Mouse (Mus musculus) cerebellum, adult 2 months (tissue): ENCODE data around the gene Angptl4. TPM values are rescaled to one million over a fixed set of nuclear protein-coding genes. Genes with fewer than 3 reads are reported as not detected.

Source experiments
- DNase-seq, 2 experiments: peaks; one replicate each; pipeline ENCODE4 v3.0.0; 2021
- H3K27ac ChIP-seq: fragments of 200-500 bp; 2 replicates; pipeline ENCODE4 v1.5.1; 2012; ENCODE audit warnings: low read length, control low read depth, inconsistent platforms; ENCODE audit not compliant: insufficient read depth
- H3K27me3 ChIP-seq: fragments of 200-500 bp; 2 replicates; pipeline ENCODE4 v1.6.1; 2012; ENCODE audit warnings: inconsistent platforms, mild to moderate bottlenecking, low read length, moderate library complexity; ENCODE audit not compliant: control insufficient read depth, insufficient read depth
- H3K4me1 ChIP-seq: fragments of 200-500 bp; 2 replicates; pipeline ENCODE4 v1.6.1; 2011; ENCODE audit warnings: low read length; ENCODE audit not compliant: control insufficient read depth, insufficient read depth
- H3K4me3 ChIP-seq: fragments of 200-500 bp; replicated peaks from 2 replicates; pipeline ENCODE3; 2011; ENCODE audit warnings: mild to moderate bottlenecking, low read depth, low read length, control low read depth; ENCODE audit not compliant: insufficient read depth
- CTCF ChIP-seq: fragments of 200-500 bp; IDR thresholded peaks from 2 replicates; pipeline ENCODE4 v1.5.1; 2011; ENCODE audit warnings: low read depth, mild to moderate bottlenecking, control low read depth, low read length, moderate library complexity, borderline replicate concordance; ENCODE audit not compliant: insufficient read depth
- POLR2A ChIP-seq: fragments of 200-500 bp; IDR thresholded peaks from 2 replicates; pipeline ENCODE4 v1.6.1; 2011; ENCODE audit warnings: low read length, control low read depth, borderline replicate concordance; ENCODE audit not compliant: insufficient read depth
- WGBS: fragments of 180-500 bp; shearing (Covaris S2); methylation state at CpG from one replicate; pipeline ENCODE4 v1.1.7; 2018; 5-methylcytosine and 5-hydroxymethylcytosine counted together
- polyA plus RNA-seq: library from polyadenylated mRNA; depleted of rRNA; stranded (reverse); fragments of >200 nt; gene quantifications from 2 replicates; pipeline ENCODE4 v1.2.3, GENCODE M21; 2012

Angptl4 gene
- polyA plus RNA-seq, 1 experiment: 1.6 TPM

DNA sequence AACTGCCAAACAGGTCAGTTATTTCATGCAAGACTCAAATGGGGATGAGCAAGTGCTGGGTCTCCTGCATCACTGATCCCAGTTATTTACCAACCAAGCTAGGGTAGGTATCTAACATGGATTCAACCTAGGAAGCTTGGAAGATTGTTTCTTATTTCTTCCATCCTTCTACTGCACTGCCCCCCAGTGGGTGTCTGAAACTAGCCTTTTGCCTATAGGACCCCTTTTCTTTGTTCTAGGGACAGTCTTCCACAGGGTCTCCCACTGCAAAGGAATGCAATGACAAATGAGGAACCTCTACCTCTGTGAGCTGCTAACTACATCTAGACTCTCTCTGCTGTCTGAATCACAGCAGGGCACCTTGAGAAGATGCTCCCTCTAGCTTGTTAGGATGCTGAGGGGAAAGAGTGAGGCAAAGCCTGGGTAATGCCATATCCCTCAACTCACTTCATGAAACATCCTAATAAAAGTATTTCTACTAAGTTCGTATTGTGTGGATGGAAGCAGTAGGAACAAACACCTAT, 40.9 kb upstream of the Angptl4 start:
- no peak for TF ChIP-seq CTCF
- no peak for TF ChIP-seq POLR2A
- no peak overlapping the region for H3K27ac ChIP-seq
- WGBS: 77% methylated on average over 1 of the region's 1 CpGs
- H3K27me3 ChIP-seq: no peaks in the 10 kb centered on the region
- H3K4me1 ChIP-seq: peaks cover 8% of the 10 kb centered on the region; the same call in 1 of the 2 replicates
- H3K4me3 ChIP-seq: no peak overlapping the region
- DNase-seq: no peak

- Histone ChIP-seq H3K4me1 (peaks cover 8% of the 10 kb centered on the region; the same call in 1 of the 2 replicates), H3K4me3 (peak overlapping the region; percentile 81), H3K27ac (peak overlapping the region; percentile 78), H3K27me3 (no peaks in the 10 kb centered on the region)
- WGBS: 8% methylated on average over 33 of the region's 33 CpGs
- TF ChIP-seq POLR2A: no peak
- no peak for TF ChIP-seq CTCF
- no peak for DNase-seq
These were observed 36.5 kb upstream of the Angptl4 start for GRCm38 (mm10) chr17:33817969-33818643.

DNA sequence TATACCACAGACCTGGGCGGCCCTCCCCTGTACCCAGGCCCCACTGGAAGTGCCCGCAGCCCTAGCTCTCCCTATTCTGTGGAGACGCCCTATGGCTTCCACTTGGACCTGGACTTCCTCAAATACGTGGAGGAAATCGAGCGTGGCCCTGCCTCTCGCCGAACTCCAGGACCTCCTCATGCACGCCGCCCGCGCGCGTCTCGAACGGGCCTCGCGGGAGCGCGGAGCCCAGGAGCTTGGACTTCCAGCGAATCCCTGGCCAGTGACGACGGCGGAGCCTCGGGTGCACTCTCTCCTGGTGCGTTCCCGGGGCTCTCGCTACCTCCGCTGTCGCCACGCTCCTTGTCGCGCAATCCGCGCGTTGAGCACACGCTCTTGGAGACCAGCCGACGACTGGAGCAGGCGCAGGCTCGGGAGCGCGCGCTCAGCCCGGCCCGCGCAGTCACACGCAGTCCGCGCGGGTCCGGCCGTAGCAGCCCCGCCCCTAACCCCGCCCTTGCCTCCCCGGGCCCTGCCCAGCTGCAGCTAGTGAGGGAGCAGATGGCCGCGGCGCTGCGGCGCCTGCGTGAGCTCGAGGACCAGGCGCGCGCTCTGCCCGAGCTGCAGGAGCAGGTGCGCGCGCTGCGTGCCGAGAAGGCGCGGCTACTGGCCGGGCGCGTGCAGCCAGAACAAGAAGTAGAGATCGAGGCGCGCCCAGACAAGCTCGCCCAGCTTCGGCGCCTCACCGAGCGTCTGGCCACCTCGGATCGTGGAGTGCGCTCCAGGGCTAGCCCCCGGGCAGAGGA, 35.7 kb upstream of the Angptl4 start:
- peak overlapping the region; percentile 81 for H3K4me3 ChIP-seq
- DNase-seq: peak; percentile 90 to 96
- peak overlapping the region; percentile 93 for H3K27ac ChIP-seq
- H3K4me1 ChIP-seq: peaks cover 8% of the 10 kb centered on the region; the same call in 1 of the 2 replicates
- under 1% methylated on average over 89 of the region's 89 CpGs for WGBS
- no peaks in the 10 kb centered on the region for H3K27me3 ChIP-seq
- TF ChIP-seq CTCF (no peak), POLR2A (peak; percentile 86)

DNA sequence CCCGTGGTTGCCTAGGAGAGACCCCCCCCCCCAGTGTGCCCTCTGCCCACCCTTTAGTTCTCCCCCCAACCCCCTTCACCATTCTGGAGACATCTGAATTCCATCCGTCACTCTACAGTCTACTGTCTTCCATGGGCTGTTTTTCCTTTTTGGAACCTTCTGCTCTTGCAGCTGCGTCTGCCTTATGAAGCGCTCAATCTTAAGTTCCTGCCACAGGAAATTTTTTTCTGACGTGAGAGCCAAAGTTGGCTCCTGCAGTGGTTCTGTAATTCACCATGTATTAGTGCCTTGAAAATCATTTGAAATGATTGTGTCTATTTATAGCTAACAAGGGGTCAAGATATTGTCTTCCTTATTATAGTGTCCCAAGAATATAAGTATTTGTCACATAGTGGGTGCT, 35.0 kb upstream of the Angptl4 start:
- 0 out of 2 replicates have a peak overlapping the region, but pooled peaks have one; percentile 93 for H3K27ac ChIP-seq
- WGBS: 41% methylated on average over 5 of the region's 5 CpGs

DNA sequence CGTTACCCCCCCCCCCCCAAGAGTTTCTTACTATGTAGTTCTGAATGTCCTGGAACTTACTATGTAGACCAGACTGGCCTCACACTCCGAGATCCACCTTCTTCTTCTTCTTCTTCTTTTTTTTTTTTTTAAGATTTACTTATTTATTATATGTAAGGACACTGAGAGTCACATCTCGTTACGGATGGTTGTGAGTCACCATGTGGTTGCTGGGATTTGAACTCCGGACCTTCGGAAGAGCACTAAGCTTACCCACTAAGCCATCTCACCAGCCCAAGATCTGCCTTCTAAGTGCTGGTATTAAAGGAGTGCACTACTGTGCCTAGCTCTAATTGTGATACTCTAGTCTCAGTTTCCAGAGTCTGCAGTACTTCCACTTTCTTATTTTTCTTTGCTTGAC, 33.8 kb upstream of the Angptl4 start:
- DNase-seq: no peak
- H3K27ac ChIP-seq: no peak overlapping the region
- TF ChIP-seq POLR2A (no peak), CTCF (no peak)
- H3K4me3 ChIP-seq: no peak overlapping the region
- H3K4me1 ChIP-seq: peaks cover 8% of the 10 kb centered on the region; the same call in 1 of the 2 replicates
- no peaks in the 10 kb centered on the region; the same call in 1 of the 2 replicates for H3K27me3 ChIP-seq
- 80% methylated on average over 6 of the region's 6 CpGs for WGBS

More for the DNA sequence above, 35.0 kb upstream of the Angptl4 start:
- TF ChIP-seq POLR2A: no peak
- TF ChIP-seq CTCF: no peak
- H3K4me1 ChIP-seq: peaks cover 8% of the 10 kb centered on the region; the same call in 1 of the 2 replicates
- H3K4me3 ChIP-seq: peak overlapping the region; percentile 81
- no peaks in the 10 kb centered on the region for H3K27me3 ChIP-seq
- no peak for DNase-seq

DNA sequence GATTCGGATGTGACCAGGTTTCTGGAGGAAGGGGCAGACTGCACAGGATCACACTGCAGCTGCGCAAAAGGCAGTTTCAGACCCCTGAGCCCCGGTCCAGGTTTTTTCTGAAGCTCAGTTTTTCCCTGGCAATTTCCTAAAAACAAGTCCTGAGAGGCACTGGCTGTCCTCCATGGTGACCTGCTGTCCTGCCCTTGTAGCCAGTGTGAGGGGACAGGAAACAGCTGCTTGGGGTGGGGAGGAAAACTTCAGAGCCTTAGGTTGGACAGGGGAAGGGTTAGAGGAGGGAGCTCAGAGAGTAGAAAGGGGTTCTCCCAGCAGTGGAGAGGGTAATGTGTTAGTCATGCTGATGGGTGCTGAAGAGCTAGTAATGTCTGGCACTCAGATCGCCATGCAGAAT, 31.4 kb upstream of the Angptl4 start:
- Histone ChIP-seq H3K4me3 (no peak overlapping the region), H3K27ac (no peak overlapping the region), H3K4me1 (no peaks in the 10 kb centered on the region), H3K27me3 (no peaks in the 10 kb centered on the region; the same call in 1 of the 2 replicates)
- WGBS: 64% methylated on average over 4 of the region's 4 CpGs
- no peak for TF ChIP-seq CTCF
- no peak for TF ChIP-seq POLR2A
- no peak for DNase-seq

DNA sequence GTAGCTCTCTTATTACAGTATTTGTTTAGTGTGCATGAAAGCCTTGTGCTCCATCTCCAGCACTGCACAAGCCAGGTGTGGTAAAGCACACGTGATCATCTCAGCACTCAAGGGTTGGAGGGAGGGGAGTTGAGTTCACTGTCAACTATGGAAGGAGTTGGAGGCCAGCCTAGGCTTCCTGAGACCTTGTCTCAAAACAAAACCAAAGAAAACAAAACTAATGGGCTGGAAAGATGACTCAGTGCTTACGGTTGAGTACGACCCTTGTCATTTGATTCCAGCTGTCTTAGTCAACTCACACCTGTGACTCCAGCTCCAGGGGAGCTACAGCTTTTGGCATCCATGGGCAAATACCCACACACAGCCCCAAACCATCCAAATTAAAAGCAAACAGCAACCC, 30.8 kb upstream of the Angptl4 start:
- Histone ChIP-seq H3K27ac (no peak overlapping the region), H3K27me3 (no peaks in the 10 kb centered on the region; the same call in 1 of the 2 replicates), H3K4me3 (no peak overlapping the region), H3K4me1 (no peaks in the 10 kb centered on the region)
- WGBS: 30% methylated on average over 3 of the region's 3 CpGs
- no peak for DNase-seq
- TF ChIP-seq POLR2A: no peak
- no peak for TF ChIP-seq CTCF

- no peak for DNase-seq
- TF ChIP-seq CTCF (no peak), POLR2A (no peak)
- peak overlapping the region; percentile 15 for H3K4me3 ChIP-seq
- no peak overlapping the region for H3K27ac ChIP-seq
- H3K4me1 ChIP-seq: no peaks in the 10 kb centered on the region
- H3K27me3 ChIP-seq: no peaks in the 10 kb centered on the region; the same call in 1 of the 2 replicates
- WGBS: 25% methylated on average over 7 of the region's 7 CpGs
These were observed 29.5 kb upstream of the Angptl4 start for GRCm38 (mm10) chr17:33811142-33811516.
